ENCODE assay signal across 9 mouse cellular contexts in the genomic region with DNA sequence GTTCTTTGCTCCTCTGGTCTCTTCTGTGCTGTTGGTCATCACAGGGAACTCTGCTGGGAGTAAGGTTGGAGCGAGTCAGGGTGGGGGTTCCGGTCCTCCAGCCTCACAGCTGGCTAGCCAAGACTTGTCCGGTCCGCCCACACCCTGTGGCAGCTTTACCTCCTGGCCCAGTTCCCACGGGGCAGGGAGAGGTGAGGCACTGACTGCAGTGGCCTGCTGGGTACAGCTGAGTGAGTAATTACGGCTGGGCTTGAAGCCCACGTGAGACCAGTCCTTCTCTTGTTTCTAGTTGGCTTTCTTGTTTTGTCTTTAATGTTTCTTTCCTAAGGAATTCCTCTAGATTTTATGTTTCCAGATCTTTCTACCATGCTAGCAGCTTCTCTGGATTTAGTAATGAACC. TPM values are rescaled to one million over a fixed set of nuclear protein-coding genes. Genes with fewer than 3 reads are reported as not detected.
A peak's percentile ranks its signal among the peaks of the same experiment; 100 is the strongest.
DNase-seq lines count a peak whose midpoint lies in the region; ATAC-seq and TF ChIP-seq lines count a peak whose summit lies in the region.
"Had no signal": no experiment of that assay in that cellular context is flagged by ENCODE, and none has a peak within 500 bp of the region (broad histone marks: within the 10 kb centered on the region; RNA-seq: fewer than 3 reads in every experiment).

No protein-coding gene starts in this region.

- no peak overlapping the region for H3K9ac ChIP-seq in intestine, embryonic 15.5 days
- no peak overlapping the region for H3K9ac ChIP-seq in intestine, postnatal 0 days (ENCODE audit: low read depth, low read length)
- H3K9ac ChIP-seq in heart, embryonic 11.5 days (ENCODE audit: low read depth, low read length): no peak overlapping the region
- no peak overlapping the region for H3K9ac ChIP-seq in neural tube, embryonic 15.5 days (replicated peaks)

- DNase-seq in cerebellum, postnatal 14 days: peak; percentile 36 to 38
- DNase-seq in kidney, postnatal 10 days: peak; percentile 87
- no peak for DNase-seq in B cell, adult 2 months

- 52% methylated on average over 7 of the region's 7 CpGs for WGBS in intestine, embryonic 15.5 days
- WGBS in intestine, postnatal 0 days: 53% methylated on average over 7 of the region's 7 CpGs
- WGBS in heart, embryonic 11.5 days (ENCODE audit: insufficient replicate concordance): 66% methylated on average over 7 of the region's 7 CpGs
- WGBS in neural tube, embryonic 15.5 days: 20% methylated on average over 7 of the region's 7 CpGs

- H3K4me1 ChIP-seq in intestine, embryonic 15.5 days (replicated peaks): peaks cover 24% of the 10 kb centered on the region
- 0 out of 2 replicates have a peak, but pooled peaks cover 8% of the 10 kb centered on the region for H3K4me1 ChIP-seq in intestine, postnatal 0 days (replicated peaks; ENCODE audit: control insufficient read depth, insufficient read depth, low read length)
- peaks cover 10% of the 10 kb centered on the region; the same call in 1 of the 2 replicates for H3K4me1 ChIP-seq in heart, embryonic 11.5 days (ENCODE audit: control insufficient read depth, insufficient read depth, low read length)
- H3K4me1 ChIP-seq in neural tube, embryonic 15.5 days: peaks cover 39% of the 10 kb centered on the region

- ATAC-seq in intestine, embryonic 15.5 days: peak; percentile 68
- no peak for ATAC-seq in intestine, postnatal 0 days
- no peak for ATAC-seq in heart, embryonic 11.5 days (replicated peaks; ENCODE audit: insufficient number of reproducible peaks, low FRiP score, low TSS enrichment)
- ATAC-seq in neural tube, embryonic 15.5 days (ENCODE audit: low FRiP score): no peak; the same call in 1 of the 2 replicates
- ATAC-seq in inflammation-experienced regulatory T-cells, adult 6 months: no peak

- no peak overlapping the region for H3K4me3 ChIP-seq in intestine, embryonic 15.5 days (replicated peaks)
- no peak overlapping the region for H3K4me3 ChIP-seq in intestine, postnatal 0 days (ENCODE audit: low read depth, low read length)
- no peak overlapping the region for H3K4me3 ChIP-seq in heart, embryonic 11.5 days (ENCODE audit: low read depth, low read length)
- no peak overlapping the region for H3K4me3 ChIP-seq in neural tube, embryonic 15.5 days (replicated peaks)

- no peaks in the 10 kb centered on the region for H3K9me3 ChIP-seq in intestine, embryonic 15.5 days
- H3K9me3 ChIP-seq in intestine, postnatal 0 days (ENCODE audit: control insufficient read depth): no peaks in the 10 kb centered on the region
- H3K9me3 ChIP-seq in heart, embryonic 11.5 days (replicated peaks; ENCODE audit: control insufficient read depth, low read length): no peaks in the 10 kb centered on the region
- no peaks in the 10 kb centered on the region for H3K9me3 ChIP-seq in neural tube, embryonic 15.5 days (replicated peaks)

- H3K27ac ChIP-seq in intestine, embryonic 15.5 days: no peak overlapping the region
- H3K27ac ChIP-seq in intestine, postnatal 0 days (ENCODE audit: low read depth, low read length): no peak overlapping the region
- peak overlapping the region; percentile 54; the same call in 1 of the 2 replicates for H3K27ac ChIP-seq in heart, embryonic 11.5 days (ENCODE audit: low read depth, low read length)
- H3K27ac ChIP-seq in neural tube, embryonic 15.5 days (replicated peaks): peak overlapping the region; percentile 54; the same call in 1 of the 2 replicates

- no peak overlapping the region for H3K4me2 ChIP-seq in intestine, embryonic 15.5 days (replicated peaks)
- H3K4me2 ChIP-seq in intestine, postnatal 0 days (replicated peaks; ENCODE audit: low read depth): no peak overlapping the region
- no peak overlapping the region for H3K4me2 ChIP-seq in heart, embryonic 11.5 days
- no peak overlapping the region for H3K4me2 ChIP-seq in neural tube, embryonic 15.5 days

- H3K36me3 ChIP-seq in intestine, embryonic 15.5 days: no peaks in the 10 kb centered on the region
- no peaks in the 10 kb centered on the region for H3K36me3 ChIP-seq in intestine, postnatal 0 days (ENCODE audit: control insufficient read depth, insufficient read depth)
- no peaks in the 10 kb centered on the region; the same call in 1 of the 2 replicates for H3K36me3 ChIP-seq in heart, embryonic 11.5 days (ENCODE audit: control insufficient read depth, insufficient read depth, low read length)
- no peaks in the 10 kb centered on the region for H3K36me3 ChIP-seq in neural tube, embryonic 15.5 days

- no peak for TF ChIP-seq CTCF in intestine, postnatal 0 days (IDR thresholded peaks at IDR 0.05; ENCODE audit: low read depth)

- H3K27me3 ChIP-seq in intestine, embryonic 15.5 days (replicated peaks): no peaks in the 10 kb centered on the region
- H3K27me3 ChIP-seq in intestine, postnatal 0 days (replicated peaks; ENCODE audit: control insufficient read depth, insufficient read depth, low read length): no peaks in the 10 kb centered on the region
- no peaks in the 10 kb centered on the region for H3K27me3 ChIP-seq in heart, embryonic 11.5 days (ENCODE audit: control insufficient read depth, insufficient read depth, low read length)
- no peaks in the 10 kb centered on the region for H3K27me3 ChIP-seq in neural tube, embryonic 15.5 days (replicated peaks)

RNA-seq across cellular contexts. Expression of gene Mink1, which starts 22.8 kb away (rescaled TPM):
- 11.8 and 12.7 TPM in 2 replicates for polyA plus RNA-seq in intestine, embryonic 15.5 days (2015; fragmentation: Nextera tagmentation; extraction: Ambion mirVana)
- polyA plus RNA-seq in intestine, postnatal 0 days (2015; fragmentation: Nextera tagmentation; extraction: Ambion mirVana): 5.8 and 6.1 TPM in 2 replicates
- 15.1 and 16.1 TPM in 2 replicates for polyA plus RNA-seq in heart, embryonic 11.5 days (2014; fragmentation: Nextera tagmentation; extraction: Ambion mirVana)
- 15.0 and 16.6 TPM in 2 replicates for polyA plus RNA-seq in neural tube, embryonic 15.5 days (2015; fragmentation: Nextera tagmentation; extraction: Ambion mirVana)
- 10 to 100 TPM in 1 of 3 experiments, 1 to 10 TPM in 2; 6.2 to 11.8 (median 9.2) TPM for polyA plus RNA-seq in inflammation-experienced regulatory T-cells, adult 6 months (2017; shearing (Covaris generic))

RNA-seq across cellular contexts. Expression of gene 4930544D05Rik, which starts 30.2 kb away (rescaled TPM):
- not detected in 2 replicates for polyA plus RNA-seq in intestine, embryonic 15.5 days (2015; fragmentation: Nextera tagmentation; extraction: Ambion mirVana)
- polyA plus RNA-seq in intestine, postnatal 0 days (2015; fragmentation: Nextera tagmentation; extraction: Ambion mirVana): not detected in 2 replicates
- polyA plus RNA-seq in heart, embryonic 11.5 days (2014; fragmentation: Nextera tagmentation; extraction: Ambion mirVana): not detected in 2 replicates
- not detected in 2 replicates for polyA plus RNA-seq in neural tube, embryonic 15.5 days (2015; fragmentation: Nextera tagmentation; extraction: Ambion mirVana)
- not detected for polyA plus RNA-seq in inflammation-experienced regulatory T-cells, adult 6 months (2017; shearing (Covaris generic))
- polyA plus RNA-seq: large intestine, adult 2 months had no signal

RNA-seq across cellular contexts. Expression of gene Chrne, which starts 33.6 kb away (rescaled TPM):
- polyA plus RNA-seq in intestine, embryonic 15.5 days (2015; fragmentation: Nextera tagmentation; extraction: Ambion mirVana): not detected in 2 replicates
- polyA plus RNA-seq in intestine, postnatal 0 days (2015; fragmentation: Nextera tagmentation; extraction: Ambion mirVana): 0.12 TPM in 1 of 2 replicates, not detected in the other
- not detected in 2 replicates for polyA plus RNA-seq in heart, embryonic 11.5 days (2014; fragmentation: Nextera tagmentation; extraction: Ambion mirVana)
- 0.23 and 0.40 TPM in 2 replicates for polyA plus RNA-seq in neural tube, embryonic 15.5 days (2015; fragmentation: Nextera tagmentation; extraction: Ambion mirVana)
- 1 to 10 TPM in 1 of 3 experiments, under 1 TPM in 2; 0.51 to 3.0 (median 0.78) TPM for polyA plus RNA-seq in inflammation-experienced regulatory T-cells, adult 6 months (2017; shearing (Covaris generic))

RNA-seq across cellular contexts. Expression of gene Pld2, which starts 45.6 kb away (rescaled TPM):
- polyA plus RNA-seq in intestine, embryonic 15.5 days (2015; fragmentation: Nextera tagmentation; extraction: Ambion mirVana): 10.3 and 11.0 TPM in 2 replicates
- polyA plus RNA-seq in intestine, postnatal 0 days (2015; fragmentation: Nextera tagmentation; extraction: Ambion mirVana): 5.9 and 6.3 TPM in 2 replicates
- polyA plus RNA-seq in heart, embryonic 11.5 days (2014; fragmentation: Nextera tagmentation; extraction: Ambion mirVana): 7.4 and 8.6 TPM in 2 replicates
- polyA plus RNA-seq in neural tube, embryonic 15.5 days (2015; fragmentation: Nextera tagmentation; extraction: Ambion mirVana): 16.1 and 18.1 TPM in 2 replicates
- polyA plus RNA-seq in inflammation-experienced regulatory T-cells, adult 6 months (2017; shearing (Covaris generic)): 1 to 10 TPM; 1.8 to 2.1 (median 2.0) TPM

RNA-seq across cellular contexts. Expression of gene Gm40193, which starts 52.7 kb away (rescaled TPM):
- polyA plus RNA-seq in intestine, embryonic 15.5 days (2015; fragmentation: Nextera tagmentation; extraction: Ambion mirVana): not detected in 2 replicates
- not detected in 2 replicates for polyA plus RNA-seq in intestine, postnatal 0 days (2015; fragmentation: Nextera tagmentation; extraction: Ambion mirVana)
- not detected in 2 replicates for polyA plus RNA-seq in heart, embryonic 11.5 days (2014; fragmentation: Nextera tagmentation; extraction: Ambion mirVana)
- not detected in 2 replicates for polyA plus RNA-seq in neural tube, embryonic 15.5 days (2015; fragmentation: Nextera tagmentation; extraction: Ambion mirVana)
- not detected for polyA plus RNA-seq in inflammation-experienced regulatory T-cells, adult 6 months (2017; shearing (Covaris generic))
- polyA plus RNA-seq: large intestine, adult 2 months had no signal

Comparison
In these comparisons a context has a peak if more than half of its experiments do, and no peak if none do; other contexts are left out.
1. H3K27ac ChIP-seq: peak in heart, embryonic 11.5 days (single experiment) and neural tube, embryonic 15.5 days (single experiment); none in intestine, embryonic 15.5 days (single experiment) and intestine, postnatal 0 days (single experiment).
2. DNase-seq: peak in cerebellum, postnatal 14 days (2 of 2) and kidney, postnatal 10 days (single experiment); none in B cell, adult 2 months (0 of 2).